Mouse (Mus musculus) CD4-positive naive resting alpha-beta T cell, adult 76 days (primary cell): ENCODE data around the gene Tram1l1. TPM values are rescaled to one million over a fixed set of nuclear protein-coding genes. Genes with fewer than 3 reads are reported as not detected.

ENCODE experiments used
- total RNA-seq: library from RNA; stranded (reverse); gene quantifications from one replicate; pipeline ENCODE4 v1.2.4, GENCODE M21; 2023

Tram1l1 gene
- total RNA-seq = not detected

DNA sequence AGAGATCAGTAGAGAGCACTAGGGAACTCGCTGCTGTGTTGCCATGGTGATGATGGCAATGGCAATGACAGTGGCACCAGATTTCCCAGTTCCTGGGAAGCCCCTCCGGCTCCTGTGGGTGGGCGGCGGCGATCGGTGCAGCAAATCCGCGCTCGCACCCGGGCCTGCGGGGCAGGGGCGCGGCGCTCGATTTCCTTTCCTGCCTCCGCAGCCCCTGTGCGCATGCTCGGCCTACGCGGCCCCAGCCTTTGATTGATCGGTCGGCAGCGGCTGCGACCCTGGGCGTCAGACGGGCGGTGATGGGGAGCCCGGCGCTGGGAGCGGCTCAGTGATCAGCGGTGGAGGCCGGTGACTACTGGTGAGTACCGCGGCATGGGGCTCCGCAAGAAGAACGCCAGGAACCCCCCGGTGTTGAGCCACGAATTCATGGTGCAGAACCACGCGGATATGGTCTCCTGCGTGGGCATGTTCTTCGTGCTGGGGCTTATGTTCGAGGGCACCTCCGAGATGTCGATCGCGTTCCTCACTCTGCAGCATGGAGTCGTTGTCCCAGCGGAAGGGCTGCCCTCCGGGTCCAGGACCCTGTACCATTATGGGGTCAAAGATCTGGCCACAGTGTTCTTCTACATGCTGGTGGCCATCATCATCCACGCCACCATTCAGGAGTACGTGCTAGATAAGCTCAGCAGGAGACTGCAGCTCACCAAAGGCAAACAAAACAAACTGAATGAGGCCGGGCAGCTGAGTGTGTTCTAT is at the start of gene Tram1l1:
Gene Tram1l1 (plus strand): TSS at position 35 of the 756 bp plus-strand sequence.

Other genes with a start within 250 kb of the Tram1l1 start
- gene 1700006A11Rik, start 105.2 kb downstream of the Tram1l1 start, total RNA-seq = not detected